Mouse (Mus musculus): ENCODE measurements at regions not wholly inside any gene's neighbourhood (a gene's known extent, or its start where the extent isn't known, plus 50 kb on each side); places are given as distances from the start of the nearest gene placed in this dataset.

DNA sequence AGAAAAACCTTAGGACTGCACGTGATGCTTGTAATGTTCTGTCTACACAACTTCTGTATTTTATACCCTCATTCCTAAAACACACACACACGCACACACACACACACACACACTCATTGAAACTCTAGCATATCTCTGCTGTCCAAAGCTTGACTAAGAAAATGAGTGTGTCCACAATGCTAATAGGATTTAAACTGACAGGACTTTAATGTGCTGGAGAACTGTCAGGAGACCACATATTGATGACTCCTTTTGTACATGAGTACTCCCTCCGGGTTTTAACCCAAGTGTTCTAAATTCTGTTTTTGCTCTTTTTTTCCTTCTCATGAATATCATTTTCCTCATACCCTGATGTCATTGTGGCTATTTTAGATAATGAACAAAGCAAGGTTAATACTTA, 283.4 kb downstream of the Kctd12 start:
- no peak for DNase-seq (ENCODE audit: low spot score)
- Histone ChIP-seq H3K4me1 (replicated peaks; ENCODE audit: control insufficient read depth, insufficient read depth) (no peaks in the 10 kb centered on the region), H3K27me3 (ENCODE audit: control insufficient read depth, insufficient read depth, low read length) (no peaks in the 10 kb centered on the region), H3K36me3 (ENCODE audit: control insufficient read depth, insufficient read depth, low read length) (no peaks in the 10 kb centered on the region), H3K9me3 (ENCODE audit: control insufficient read depth, low read length) (no peaks in the 10 kb centered on the region), H3K4me3 (ENCODE audit: low read depth, low read length) (no peak overlapping the region), H3K9ac (ENCODE audit: low read length) (no peak overlapping the region), H3K27ac (replicated peaks) (no peak overlapping the region), H3K4me2 (replicated peaks; ENCODE audit: low read depth) (no peak overlapping the region)
- no peak for ATAC-seq (ENCODE audit: low FRiP score, low TSS enrichment)
- WGBS = 71% methylated on average over 3 of the region's 3 CpGs
- TF ChIP-seq CTCF (IDR thresholded peaks at IDR 0.05; ENCODE audit: low read depth) = no peak
- no peak for TF ChIP-seq EP300 (optimal IDR thresholded peaks at IDR 0.05)

DNA sequence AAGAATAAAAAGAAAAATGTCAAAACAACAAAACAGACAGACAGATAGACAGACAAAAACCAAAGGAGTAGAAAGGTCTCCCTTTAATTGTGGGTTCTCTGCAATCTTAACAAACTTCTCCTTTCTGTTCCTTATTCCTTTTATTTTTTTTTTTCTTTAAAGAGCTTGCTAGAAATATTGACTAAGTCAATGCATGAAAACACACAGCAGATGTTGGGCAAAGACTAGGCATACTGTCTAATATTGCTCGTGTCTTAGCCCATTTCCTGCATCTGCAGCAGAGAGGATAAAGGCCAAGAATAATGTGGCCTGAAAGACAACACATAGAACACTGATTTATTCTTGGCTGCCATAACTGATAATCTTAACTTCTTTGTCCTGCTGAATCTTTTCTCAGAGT, 295.6 kb downstream of the Kctd12 start:
- no peak overlapping the region for H3K27ac ChIP-seq (replicated peaks)
- H3K4me3 ChIP-seq (ENCODE audit: low read depth, low read length) = no peak overlapping the region
- no peak for TF ChIP-seq EP300 (optimal IDR thresholded peaks at IDR 0.05)
- TF ChIP-seq CTCF (IDR thresholded peaks at IDR 0.05; ENCODE audit: low read depth) = no peak
- ATAC-seq (ENCODE audit: low FRiP score, low TSS enrichment) (no peak), DNase-seq (ENCODE audit: low spot score) (no peak)
- no peaks in the 10 kb centered on the region for H3K27me3 ChIP-seq (ENCODE audit: control insufficient read depth, insufficient read depth, low read length)
- 53% methylated on average over 1 of the region's 1 CpGs for WGBS
- no peaks in the 10 kb centered on the region for H3K9me3 ChIP-seq (ENCODE audit: control insufficient read depth, low read length)
- no peak overlapping the region for H3K9ac ChIP-seq (ENCODE audit: low read length)
- no peak overlapping the region for H3K4me2 ChIP-seq (replicated peaks; ENCODE audit: low read depth)
- no peaks in the 10 kb centered on the region for H3K4me1 ChIP-seq (replicated peaks; ENCODE audit: control insufficient read depth, insufficient read depth)
- H3K36me3 ChIP-seq (ENCODE audit: control insufficient read depth, insufficient read depth, low read length) = no peaks in the 10 kb centered on the region

DNA sequence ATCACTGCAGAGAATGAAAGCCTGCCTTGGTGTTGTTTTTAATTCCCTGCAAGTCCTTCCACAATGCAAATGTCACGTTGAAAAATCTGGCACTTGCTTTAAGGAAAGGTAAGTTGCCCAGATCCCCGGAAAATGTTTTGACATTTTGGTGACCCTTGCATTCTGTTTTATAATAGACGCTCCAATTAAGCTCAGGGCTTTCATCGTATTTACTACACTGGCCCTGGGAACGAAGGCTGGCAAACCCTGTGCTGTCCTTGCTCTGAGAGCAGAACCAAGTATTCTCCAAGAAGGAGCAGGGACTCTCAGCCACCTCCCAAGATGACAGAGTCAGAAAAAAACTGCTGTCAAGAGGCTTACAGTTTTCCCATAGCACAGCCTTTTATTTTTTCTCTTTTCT, 305.9 kb downstream of the Kctd12 start:
- H3K27ac ChIP-seq (replicated peaks) = no peak overlapping the region
- H3K9me3 ChIP-seq (ENCODE audit: control insufficient read depth, low read length) = no peaks in the 10 kb centered on the region
- H3K27me3 ChIP-seq (ENCODE audit: control insufficient read depth, insufficient read depth, low read length) = no peaks in the 10 kb centered on the region
- DNase-seq (ENCODE audit: low spot score) (no peak), ATAC-seq (ENCODE audit: low FRiP score, low TSS enrichment) (no peak)
- H3K36me3 ChIP-seq (ENCODE audit: control insufficient read depth, insufficient read depth, low read length) = no peaks in the 10 kb centered on the region
- 44% methylated on average over 5 of the region's 5 CpGs for WGBS
- TF ChIP-seq EP300 (optimal IDR thresholded peaks at IDR 0.05) = no peak
- TF ChIP-seq CTCF (IDR thresholded peaks at IDR 0.05; ENCODE audit: low read depth) = no peak
- H3K4me2 ChIP-seq (replicated peaks; ENCODE audit: low read depth) = no peak overlapping the region
- no peak overlapping the region for H3K9ac ChIP-seq (ENCODE audit: low read length)
- no peak overlapping the region for H3K4me3 ChIP-seq (ENCODE audit: low read depth, low read length)
- H3K4me1 ChIP-seq (replicated peaks; ENCODE audit: control insufficient read depth, insufficient read depth) = no peaks in the 10 kb centered on the region

DNA sequence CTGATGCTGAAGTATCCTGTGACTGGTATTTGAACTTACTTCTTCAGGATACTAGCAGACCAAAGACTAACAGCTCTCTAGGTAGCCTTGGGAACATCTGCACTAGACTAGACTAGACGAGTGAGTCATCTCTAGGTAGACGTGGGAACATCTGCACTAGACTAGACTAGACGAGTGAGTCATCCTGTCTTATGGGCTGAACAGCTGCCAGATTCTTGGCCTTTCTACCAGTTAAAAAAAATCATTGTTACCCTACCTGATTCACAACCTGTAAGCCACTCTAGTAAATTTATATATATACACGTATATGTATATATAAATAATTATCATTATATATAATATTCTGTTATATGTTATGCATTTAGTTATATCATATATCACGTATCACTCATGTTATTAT, 307.8 kb downstream of the Kctd12 start:
- Histone ChIP-seq H3K27ac (replicated peaks) (no peak overlapping the region), H3K36me3 (ENCODE audit: control insufficient read depth, insufficient read depth, low read length) (no peaks in the 10 kb centered on the region), H3K9me3 (ENCODE audit: control insufficient read depth, low read length) (no peaks in the 10 kb centered on the region), H3K9ac (ENCODE audit: low read length) (no peak overlapping the region), H3K27me3 (ENCODE audit: control insufficient read depth, insufficient read depth, low read length) (no peaks in the 10 kb centered on the region), H3K4me3 (ENCODE audit: low read depth, low read length) (no peak overlapping the region), H3K4me1 (replicated peaks; ENCODE audit: control insufficient read depth, insufficient read depth) (no peaks in the 10 kb centered on the region), H3K4me2 (replicated peaks; ENCODE audit: low read depth) (no peak overlapping the region)
- DNase-seq (ENCODE audit: low spot score) = no peak
- 78% methylated on average over 5 of the region's 5 CpGs for WGBS
- TF ChIP-seq CTCF (IDR thresholded peaks at IDR 0.05; ENCODE audit: low read depth) (no peak), EP300 (optimal IDR thresholded peaks at IDR 0.05) (no peak)
- ATAC-seq (ENCODE audit: low FRiP score, low TSS enrichment) = no peak

DNA sequence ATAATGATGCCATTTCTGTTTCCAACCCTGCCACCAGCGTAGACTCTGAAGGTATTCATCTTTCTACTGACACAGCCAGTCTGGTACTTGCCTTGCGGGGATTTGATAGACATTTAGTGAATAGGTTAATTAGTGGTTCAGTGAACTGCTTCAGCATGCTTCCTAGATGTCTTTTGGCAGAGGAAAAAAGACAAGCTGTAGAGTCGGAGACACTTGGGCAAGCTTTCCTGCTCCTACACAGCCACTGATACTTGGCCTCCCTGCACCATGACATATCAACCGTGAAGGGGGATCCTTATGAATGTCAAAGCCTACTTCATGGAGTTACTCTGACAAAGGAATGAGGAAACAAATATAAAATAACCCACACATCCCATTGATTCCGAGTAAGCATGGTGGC, 308.7 kb downstream of the Kctd12 start:
- WGBS = 88% methylated on average over 5 of the region's 5 CpGs
- Histone ChIP-seq H3K9me3 (ENCODE audit: control insufficient read depth, low read length) (no peaks in the 10 kb centered on the region), H3K27me3 (ENCODE audit: control insufficient read depth, insufficient read depth, low read length) (no peaks in the 10 kb centered on the region), H3K9ac (ENCODE audit: low read length) (no peak overlapping the region), H3K4me3 (ENCODE audit: low read depth, low read length) (no peak overlapping the region), H3K27ac (replicated peaks) (no peak overlapping the region), H3K4me1 (replicated peaks; ENCODE audit: control insufficient read depth, insufficient read depth) (no peaks in the 10 kb centered on the region), H3K4me2 (replicated peaks; ENCODE audit: low read depth) (no peak overlapping the region), H3K36me3 (ENCODE audit: control insufficient read depth, insufficient read depth, low read length) (no peaks in the 10 kb centered on the region)
- no peak for DNase-seq (ENCODE audit: low spot score)
- no peak for ATAC-seq (ENCODE audit: low FRiP score, low TSS enrichment)
- TF ChIP-seq EP300 (optimal IDR thresholded peaks at IDR 0.05) = no peak
- TF ChIP-seq CTCF (IDR thresholded peaks at IDR 0.05; ENCODE audit: low read depth) = no peak

DNA sequence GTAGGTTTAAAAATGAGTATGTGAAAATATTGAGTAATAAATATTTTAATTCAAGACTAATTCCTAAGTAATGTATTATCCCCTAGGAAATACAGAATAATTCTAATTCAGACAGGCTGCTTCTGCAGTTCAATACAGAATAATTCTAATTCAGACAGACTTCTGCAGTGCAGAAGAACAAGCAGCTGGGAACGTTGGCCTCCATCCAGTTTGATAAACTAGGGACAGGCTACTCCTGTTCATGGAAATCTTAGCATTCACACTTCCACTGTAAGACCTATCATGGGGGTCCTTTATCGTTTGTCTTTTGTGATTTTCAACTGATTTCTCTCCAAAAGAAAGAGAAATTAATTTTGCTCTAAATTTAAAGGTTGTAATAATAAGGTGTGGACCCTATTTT, 319.2 kb downstream of the Kctd12 start:
- no peak overlapping the region for H3K27ac ChIP-seq (replicated peaks)
- H3K9me3 ChIP-seq (ENCODE audit: control insufficient read depth, low read length) = no peaks in the 10 kb centered on the region
- H3K9ac ChIP-seq (ENCODE audit: low read length) = no peak overlapping the region
- ATAC-seq (ENCODE audit: low FRiP score, low TSS enrichment) (no peak), DNase-seq (ENCODE audit: low spot score) (no peak)
- no peak overlapping the region for H3K4me2 ChIP-seq (replicated peaks; ENCODE audit: low read depth)
- H3K27me3 ChIP-seq (ENCODE audit: control insufficient read depth, insufficient read depth, low read length) = no peaks in the 10 kb centered on the region
- WGBS = 50% methylated on average over 2 of the region's 2 CpGs
- TF ChIP-seq EP300 (optimal IDR thresholded peaks at IDR 0.05) (no peak), CTCF (IDR thresholded peaks at IDR 0.05; ENCODE audit: low read depth) (no peak)
- H3K4me3 ChIP-seq (ENCODE audit: low read depth, low read length) = no peak overlapping the region
- H3K4me1 ChIP-seq (replicated peaks; ENCODE audit: control insufficient read depth, insufficient read depth) = no peaks in the 10 kb centered on the region
- no peaks in the 10 kb centered on the region for H3K36me3 ChIP-seq (ENCODE audit: control insufficient read depth, insufficient read depth, low read length)

Data from stomach, postnatal 0 days (tissue).